Mouse (Mus musculus): ENCODE results near the gene Parp12.
A peak's percentile ranks its signal among the peaks of the same experiment; 100 is the strongest.

Gene Parp12

GRCm38 (mm10) chr6:39057161-39057560 lies 61.0 kb downstream of the Parp12 start:
- DNase-seq = no peak

DNA sequence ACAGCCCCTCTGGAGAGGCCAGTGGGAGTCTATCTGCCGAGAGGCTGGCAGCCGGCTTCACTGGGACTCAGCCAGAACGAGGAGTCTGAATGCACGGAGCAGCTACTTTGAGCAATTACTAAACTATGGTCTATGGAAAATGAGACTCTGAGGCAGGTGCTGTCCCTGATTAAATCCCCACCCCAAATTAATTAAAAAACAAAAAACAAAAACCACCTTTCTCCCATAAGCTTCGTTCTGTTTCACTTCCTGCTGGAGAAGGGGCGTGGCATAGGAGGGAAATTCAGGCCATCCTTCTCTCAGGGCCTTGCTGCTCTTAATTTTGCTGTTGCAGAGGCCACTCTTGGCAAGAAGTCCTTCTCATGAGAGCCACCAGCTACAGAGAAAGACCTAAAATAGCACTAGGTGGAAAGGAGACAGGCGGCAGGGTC lies 62.3 kb downstream of the Parp12 start:
- DNase-seq = no peak

DNA sequence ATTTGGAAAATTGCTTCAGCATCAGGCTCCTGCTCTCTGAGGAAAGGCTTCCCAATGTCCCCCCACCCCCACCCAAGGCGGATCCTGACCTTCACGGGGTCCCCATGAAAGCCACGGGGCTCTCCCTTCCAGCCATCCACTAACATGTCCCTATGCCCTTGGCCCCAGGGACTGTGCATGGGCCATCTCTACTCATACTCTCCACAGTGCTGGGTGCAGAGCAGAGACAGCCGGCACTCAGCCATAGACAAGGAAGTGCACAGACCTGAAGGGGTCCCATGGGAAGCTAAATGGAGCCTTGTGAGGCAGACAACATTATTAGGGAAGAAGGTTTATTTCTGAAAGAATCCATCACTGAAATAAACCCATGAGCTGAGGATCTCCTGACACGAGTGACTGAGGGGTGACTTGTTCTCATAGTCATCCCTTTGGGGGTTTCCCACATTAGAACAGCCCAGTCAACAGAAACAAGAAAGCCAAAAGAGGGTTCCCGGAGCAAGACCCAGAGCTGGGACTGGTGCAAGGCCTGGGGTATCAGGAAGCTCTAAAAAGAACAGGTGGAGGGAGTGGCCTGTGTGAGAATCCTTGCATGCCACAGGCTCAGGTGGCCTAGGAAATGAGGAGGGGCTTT lies 63.2 kb downstream of the Parp12 start:
- DNase-seq = no peak

GRCm38 (mm10) chr6:39054206-39054864 lies 63.8 kb downstream of the Parp12 start:
- no peak for DNase-seq

GRCm38 (mm10) chr6:39052636-39053035 lies 65.5 kb downstream of the Parp12 start:
- DNase-seq = no peak

- DNase-seq = no peak
Measured at GRCm38 (mm10) chr6:39051799-39052556, 66.2 kb downstream of the Parp12 start.

GRCm38 (mm10) chr6:39050836-39051235 lies 67.3 kb downstream of the Parp12 start:
- DNase-seq = peak in 1 of 2 experiments; percentile 56

GRCm38 (mm10) chr6:39049141-39049540 lies 69.0 kb downstream of the Parp12 start:
- no peak for DNase-seq

DNA sequence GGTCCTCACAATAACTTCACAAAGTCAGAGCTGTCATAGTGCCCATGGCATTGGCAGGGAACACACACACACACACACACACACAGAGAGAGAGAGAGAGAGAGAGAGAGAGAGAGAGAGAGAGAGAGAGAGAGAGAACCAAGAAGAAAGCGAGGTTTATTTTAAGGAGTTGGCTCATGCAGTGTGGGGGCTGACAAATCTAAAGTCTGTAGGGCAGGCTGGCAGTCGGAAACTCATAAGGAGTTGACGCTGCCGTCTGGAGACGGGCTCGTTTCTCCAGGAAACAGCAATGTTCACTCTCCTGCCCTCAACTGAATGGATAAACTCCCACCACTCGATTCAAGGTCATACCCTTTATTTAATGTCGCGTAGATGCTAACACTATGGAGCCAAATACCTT lies 77.7 kb downstream of the Parp12 start:
- DNase-seq = no peak
